Mouse (Mus musculus) embryonic facial prominence, embryonic 10.5 days (tissue): ENCODE results near the gene Pou2f3. TPM values are rescaled to one million over a fixed set of nuclear protein-coding genes. Genes with fewer than 3 reads are reported as not detected.

ENCODE experiments used
- DNase-seq: peaks from one replicate; pipeline ENCODE4 v3.0.0-alpha.2; 2017; ENCODE audit warnings: low spot score
- H3K27ac ChIP-seq: fragments of 300-500 bp; sonication (generic); replicated peaks from 2 replicates; pipeline ENCODE4 v1.5.1; 2016; ENCODE audit warnings: mild to moderate bottlenecking
- H3K27me3 ChIP-seq: fragments of 300-500 bp; sonication (generic); replicated peaks from 2 replicates; pipeline ENCODE4 v1.6.1; 2016; ENCODE audit warnings: low read depth, mild to moderate bottlenecking; ENCODE audit not compliant: poor library complexity, severe bottlenecking
- H3K36me3 ChIP-seq: fragments of 300-500 bp; sonication (generic); replicated peaks from 2 replicates; pipeline ENCODE4 v1.6.1; 2016; ENCODE audit warnings: mild to moderate bottlenecking, moderate library complexity
- H3K4me1 ChIP-seq: fragments of 300-500 bp; sonication (generic); 2 replicates; pipeline ENCODE4 v1.6.1; 2016
- H3K4me3 ChIP-seq: fragments of 300-500 bp; sonication (generic); 2 replicates; pipeline ENCODE4 v1.5.1; 2016; ENCODE audit warnings: mild to moderate bottlenecking, moderate library complexity
- H3K9me3 ChIP-seq: fragments of 300-500 bp; sonication (generic); 2 replicates; pipeline ENCODE4 v1.6.1; 2016; ENCODE audit warnings: mild to moderate bottlenecking
- WGBS: fragments of 180-500 bp; shearing (Covaris S2); methylation state at CpG from one replicate; pipeline ENCODE4 v1.1.7; 2016; 5-methylcytosine and 5-hydroxymethylcytosine counted together
- polyA plus RNA-seq: library from polyadenylated mRNA; unstranded; fragments of >200 nt; fragmentation: Nextera tagmentation; extraction: Ambion mirVana; gene quantifications from 2 replicates; pipeline ENCODE4 v1.2.1, GENCODE M21; 2016

Gene Pou2f3
- polyA plus RNA-seq, 1 experiment from 2014 or later: not detected

- H3K4me3 ChIP-seq: peak overlapping the region; percentile 82
- H3K27ac ChIP-seq: peak overlapping the region; percentile 91
- no peaks in the 10 kb centered on the region for H3K9me3 ChIP-seq
- peaks cover 19% of the 10 kb centered on the region for H3K27me3 ChIP-seq
- peaks cover 81% of the 10 kb centered on the region for H3K4me1 ChIP-seq
- peaks cover 32% of the 10 kb centered on the region for H3K36me3 ChIP-seq
- peak; percentile 26 for DNase-seq
- WGBS: under 1% methylated on average over 51 of the region's 51 CpGs
Measured at GRCm38 (mm10) chr9:43238631-43239545, 28.7 kb upstream of the Pou2f3 start.

GRCm38 (mm10) chr9:43238167-43238566 lies 28.0 kb upstream of the Pou2f3 start:
- no peak for DNase-seq
- peak overlapping the region; percentile 91 for H3K27ac ChIP-seq
- H3K4me3 ChIP-seq: peak overlapping the region; percentile 82
- no peaks in the 10 kb centered on the region for H3K9me3 ChIP-seq
- peaks cover 39% of the 10 kb centered on the region for H3K36me3 ChIP-seq
- peaks cover 82% of the 10 kb centered on the region for H3K4me1 ChIP-seq
- peaks cover 19% of the 10 kb centered on the region for H3K27me3 ChIP-seq
- 37% methylated on average over 2 of the region's 2 CpGs for WGBS

- no peaks in the 10 kb centered on the region for H3K9me3 ChIP-seq
- WGBS: 44% methylated on average over 7 of the region's 7 CpGs
- peaks cover 19% of the 10 kb centered on the region for H3K27me3 ChIP-seq
- H3K27ac ChIP-seq: peak overlapping the region; percentile 91; the same call in 1 of the 2 replicates
- peaks cover 42% of the 10 kb centered on the region for H3K36me3 ChIP-seq
- peak overlapping the region; percentile 82 for H3K4me3 ChIP-seq
- H3K4me1 ChIP-seq: peaks cover 92% of the 10 kb centered on the region
- no peak for DNase-seq
Measured at GRCm38 (mm10) chr9:43237111-43237775, 27.1 kb upstream of the Pou2f3 start.

- Histone ChIP-seq H3K4me1 (peaks cover 93% of the 10 kb centered on the region), H3K27me3 (peaks cover 19% of the 10 kb centered on the region), H3K27ac (no peak overlapping the region), H3K36me3 (peaks cover 45% of the 10 kb centered on the region), H3K4me3 (peak overlapping the region; percentile 82; the same call in 1 of the 2 replicates), H3K9me3 (no peaks in the 10 kb centered on the region)
- 86% methylated on average over 7 of the region's 7 CpGs for WGBS
- no peak for DNase-seq
Measured at GRCm38 (mm10) chr9:43236576-43236975, 26.4 kb upstream of the Pou2f3 start.

GRCm38 (mm10) chr9:43236106-43236505 lies 25.9 kb upstream of the Pou2f3 start:
- Histone ChIP-seq H3K36me3 (peaks cover 49% of the 10 kb centered on the region), H3K4me3 (no peak overlapping the region), H3K27me3 (peaks cover 19% of the 10 kb centered on the region), H3K4me1 (peaks cover 93% of the 10 kb centered on the region), H3K27ac (no peak overlapping the region), H3K9me3 (no peaks in the 10 kb centered on the region)
- no peak for DNase-seq
- whole genome bisulfite sequencing: 72% methylated on average over 1 of the region's 1 CpGs

- Histone ChIP-seq H3K4me1 (peaks cover 94% of the 10 kb centered on the region), H3K4me3 (no peak overlapping the region), H3K27ac (peak overlapping the region; percentile 25; the same call in 1 of the 2 replicates), H3K27me3 (peaks cover 19% of the 10 kb centered on the region), H3K36me3 (peaks cover 57% of the 10 kb centered on the region), H3K9me3 (no peaks in the 10 kb centered on the region)
- WGBS: 89% methylated on average over 6 of the region's 6 CpGs
- DNase-seq: no peak
Measured at GRCm38 (mm10) chr9:43235336-43235735, 25.2 kb upstream of the Pou2f3 start.

- peaks cover 94% of the 10 kb centered on the region for H3K4me1 ChIP-seq
- no peak for DNase-seq
- H3K27ac ChIP-seq: no peak overlapping the region
- H3K27me3 ChIP-seq: peaks cover 19% of the 10 kb centered on the region
- peaks cover 65% of the 10 kb centered on the region for H3K36me3 ChIP-seq
- no peaks in the 10 kb centered on the region for H3K9me3 ChIP-seq
- H3K4me3 ChIP-seq: no peak overlapping the region
- WGBS: 80% methylated on average over 5 of the region's 5 CpGs
Measured at GRCm38 (mm10) chr9:43234496-43234895, 24.3 kb upstream of the Pou2f3 start.

- Histone ChIP-seq H3K9me3 (no peaks in the 10 kb centered on the region), H3K36me3 (peaks cover 75% of the 10 kb centered on the region), H3K4me3 (no peak overlapping the region), H3K27ac (no peak overlapping the region), H3K27me3 (peaks cover 13% of the 10 kb centered on the region), H3K4me1 (peaks cover 86% of the 10 kb centered on the region)
- no peak for DNase-seq
- WGBS: 93% methylated on average over 1 of the region's 1 CpGs
Measured at GRCm38 (mm10) chr9:43233515-43233914, 23.3 kb upstream of the Pou2f3 start.

- 70% methylated on average over 5 of the region's 5 CpGs for WGBS
- peaks cover 79% of the 10 kb centered on the region for H3K36me3 ChIP-seq
- no peaks in the 10 kb centered on the region for H3K9me3 ChIP-seq
- no peak for DNase-seq
- H3K27me3 ChIP-seq: peaks cover 8% of the 10 kb centered on the region
- H3K4me1 ChIP-seq: peaks cover 81% of the 10 kb centered on the region
- H3K27ac ChIP-seq: 0 out of 2 replicates have a peak overlapping the region, but pooled peaks have one; percentile 21
- H3K4me3 ChIP-seq: no peak overlapping the region
Measured at GRCm38 (mm10) chr9:43233044-43233443, 22.9 kb upstream of the Pou2f3 start.

- H3K4me3 ChIP-seq: no peak overlapping the region
- H3K9me3 ChIP-seq: no peaks in the 10 kb centered on the region
- 0 out of 2 replicates have a peak, but pooled peaks cover under 1% of the 10 kb centered on the region for H3K27me3 ChIP-seq
- peaks cover 73% of the 10 kb centered on the region for H3K4me1 ChIP-seq
- H3K27ac ChIP-seq: peak overlapping the region; percentile 72
- DNase-seq: peak; percentile 32
- peaks cover 86% of the 10 kb centered on the region for H3K36me3 ChIP-seq
- WGBS: under 1% methylated on average over 5 of the region's 5 CpGs
Measured at GRCm38 (mm10) chr9:43232286-43232685, 22.1 kb upstream of the Pou2f3 start.

GRCm38 (mm10) chr9:43231805-43232204 lies 21.6 kb upstream of the Pou2f3 start:
- peaks cover 88% of the 10 kb centered on the region for H3K36me3 ChIP-seq
- peak overlapping the region; percentile 72 for H3K27ac ChIP-seq
- peaks cover 71% of the 10 kb centered on the region for H3K4me1 ChIP-seq
- no peak for DNase-seq
- WGBS: 60% methylated on average over 4 of the region's 4 CpGs
- H3K27me3 ChIP-seq: no peaks in the 10 kb centered on the region
- H3K4me3 ChIP-seq: no peak overlapping the region
- H3K9me3 ChIP-seq: no peaks in the 10 kb centered on the region

- Histone ChIP-seq H3K27me3 (no peaks in the 10 kb centered on the region), H3K4me1 (peaks cover 71% of the 10 kb centered on the region), H3K36me3 (peaks cover 87% of the 10 kb centered on the region), H3K9me3 (no peaks in the 10 kb centered on the region), H3K4me3 (no peak overlapping the region), H3K27ac (peak overlapping the region; percentile 72)
- no peak for DNase-seq
- 56% methylated on average over 4 of the region's 4 CpGs for WGBS
Measured at GRCm38 (mm10) chr9:43230886-43231285, 20.7 kb upstream of the Pou2f3 start.
